Mouse (Mus musculus) MN1 (cell line): ENCODE measurements around the gene Fanca.

ENCODE experiments used
- DNase-seq: peaks from one replicate; pipeline ENCODE4 v3.0.0-alpha.2; 2016; ENCODE audit warnings: low spot score

Fanca gene

DNA sequence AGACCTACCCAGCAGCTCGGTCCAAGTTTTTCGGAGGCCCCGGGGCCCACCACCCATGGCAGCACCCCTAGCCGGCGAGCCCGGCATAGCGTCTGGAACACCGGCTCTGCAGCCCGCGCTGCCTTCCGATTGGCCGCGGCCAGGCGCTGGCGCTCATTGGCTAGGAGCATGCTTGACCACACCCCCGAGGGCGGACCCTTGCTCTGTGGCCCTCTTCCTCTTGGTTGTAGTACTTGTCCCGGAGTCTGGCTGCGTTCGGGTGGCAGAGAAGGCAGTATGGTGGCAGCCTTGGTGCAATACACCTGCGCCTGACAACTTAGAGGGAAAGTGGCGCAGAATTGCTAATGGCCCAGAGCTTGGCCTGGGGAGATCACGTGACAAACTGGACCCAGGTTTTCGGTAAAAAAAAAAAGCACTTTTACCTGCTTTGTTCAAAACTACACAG lies at the start of gene Fanca:
Gene Fanca, minus strand, starts transcription at position 110 of the 445 bp plus-strand sequence.
- DNase-seq: peak; percentile 98

DNA sequence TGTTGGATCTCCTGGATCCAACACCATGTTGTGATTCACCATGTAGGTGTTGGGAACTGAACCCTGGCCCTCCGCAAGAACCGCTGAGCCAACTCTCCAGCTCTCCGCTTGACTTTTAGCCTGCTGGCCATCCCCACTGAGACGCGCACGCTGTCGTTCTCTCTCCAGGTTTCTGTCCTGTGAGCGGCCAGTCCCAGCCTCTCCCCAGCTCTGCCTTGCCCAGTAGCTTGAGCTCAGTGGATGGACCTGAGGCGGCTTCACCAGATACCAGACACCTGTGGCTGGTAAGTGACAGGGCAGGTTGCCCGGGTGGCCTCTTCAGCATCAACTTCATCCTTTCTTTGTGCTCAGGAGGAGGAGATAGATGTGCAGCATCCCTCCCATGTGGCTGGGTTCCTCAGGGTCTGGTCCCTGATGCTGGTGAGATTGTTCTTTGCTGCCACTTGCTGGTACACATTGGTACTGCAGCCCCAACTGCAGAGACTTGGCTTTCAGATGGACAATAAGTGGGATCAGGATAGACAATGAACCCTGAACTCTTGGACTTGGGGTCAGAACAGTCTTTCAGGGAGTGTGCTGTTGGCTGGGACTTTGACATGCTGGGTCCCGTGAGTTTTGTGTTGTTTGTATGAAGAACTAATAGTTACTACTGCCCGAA lies 42.8 kb upstream of the Fanca start:
- peak; percentile 90 for DNase-seq

DNA sequence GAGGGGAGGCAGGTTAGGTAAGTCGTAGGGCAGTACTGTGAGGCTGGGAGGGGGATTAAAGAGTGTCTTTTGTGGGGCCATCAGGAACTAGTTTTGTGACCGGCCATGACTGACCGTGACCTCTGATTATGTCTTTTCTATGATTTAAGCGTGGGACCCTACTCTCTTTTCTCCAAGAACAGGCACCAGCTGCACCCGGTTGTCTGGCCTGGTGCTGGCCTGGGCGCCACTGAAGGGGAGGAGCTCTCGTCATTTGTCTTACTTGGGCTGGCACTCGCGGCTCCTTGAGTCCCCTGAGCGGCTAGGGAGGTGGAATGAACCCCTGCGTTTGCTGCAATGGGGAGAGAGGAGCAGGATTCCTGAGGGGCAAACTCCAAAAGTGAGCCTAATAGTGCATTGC lies 34.8 kb upstream of the Fanca start:
- no peak for DNase-seq

DNA sequence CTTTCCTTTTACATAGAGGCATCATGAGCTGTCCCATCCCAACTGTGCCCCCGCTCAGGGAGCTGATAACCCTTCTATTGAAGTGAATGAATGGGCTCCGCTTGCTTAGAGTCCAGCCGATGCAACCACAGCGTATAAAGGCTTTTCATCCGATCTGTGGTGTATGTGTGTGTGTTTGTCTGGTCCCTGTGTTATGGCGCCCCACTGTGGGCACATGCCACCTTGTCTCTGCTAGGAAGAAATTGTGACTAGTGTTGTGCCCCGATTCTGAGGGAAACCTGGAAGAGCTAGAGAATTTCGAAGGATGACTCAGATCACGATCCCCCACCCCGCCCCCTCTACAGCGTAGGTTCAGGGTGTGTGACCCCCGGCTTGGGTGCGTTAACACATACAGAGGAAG lies 34.4 kb upstream of the Fanca start:
- peak; percentile 63 for DNase-seq

DNA sequence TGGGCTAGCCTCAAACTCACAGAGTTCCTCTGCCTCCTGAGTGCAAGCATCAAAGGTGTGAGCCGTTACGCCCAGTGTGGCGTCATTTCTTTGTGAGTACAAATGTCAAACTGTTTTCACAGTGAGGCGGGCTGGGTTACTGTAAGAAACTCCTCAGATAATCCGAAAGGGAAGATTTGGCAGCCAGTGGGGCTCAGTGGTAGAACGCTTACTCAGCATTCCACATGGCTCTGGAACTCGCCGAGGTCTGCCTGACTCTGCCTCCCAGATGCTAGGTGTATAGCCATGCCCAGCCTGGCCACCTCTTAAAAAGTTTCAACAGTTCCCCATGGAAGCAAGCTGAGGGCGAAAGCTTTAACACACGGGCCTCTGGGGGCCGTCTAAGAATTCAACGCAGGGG lies 33.7 kb upstream of the Fanca start:
- DNase-seq: no peak

DNA sequence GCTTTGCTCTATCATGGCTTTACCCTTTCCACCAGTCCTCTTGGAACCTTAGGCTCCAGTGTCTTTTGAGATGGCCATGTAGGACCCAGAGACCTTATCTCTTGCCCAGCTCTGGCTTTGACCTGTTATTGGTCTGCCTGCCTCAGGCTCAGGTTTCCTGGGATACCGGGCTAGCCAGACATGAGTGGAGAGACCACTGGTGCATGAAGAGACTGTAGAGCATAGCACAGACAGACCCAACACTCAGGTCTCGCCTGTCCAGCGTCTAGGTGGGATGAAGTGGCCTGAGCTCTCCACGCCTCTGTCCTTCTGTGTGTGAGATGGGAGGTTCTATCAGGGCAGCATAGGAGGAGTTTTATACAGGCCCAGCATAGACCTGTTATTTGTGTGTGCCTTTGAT lies 30.7 kb upstream of the Fanca start:
- no peak for DNase-seq

DNA sequence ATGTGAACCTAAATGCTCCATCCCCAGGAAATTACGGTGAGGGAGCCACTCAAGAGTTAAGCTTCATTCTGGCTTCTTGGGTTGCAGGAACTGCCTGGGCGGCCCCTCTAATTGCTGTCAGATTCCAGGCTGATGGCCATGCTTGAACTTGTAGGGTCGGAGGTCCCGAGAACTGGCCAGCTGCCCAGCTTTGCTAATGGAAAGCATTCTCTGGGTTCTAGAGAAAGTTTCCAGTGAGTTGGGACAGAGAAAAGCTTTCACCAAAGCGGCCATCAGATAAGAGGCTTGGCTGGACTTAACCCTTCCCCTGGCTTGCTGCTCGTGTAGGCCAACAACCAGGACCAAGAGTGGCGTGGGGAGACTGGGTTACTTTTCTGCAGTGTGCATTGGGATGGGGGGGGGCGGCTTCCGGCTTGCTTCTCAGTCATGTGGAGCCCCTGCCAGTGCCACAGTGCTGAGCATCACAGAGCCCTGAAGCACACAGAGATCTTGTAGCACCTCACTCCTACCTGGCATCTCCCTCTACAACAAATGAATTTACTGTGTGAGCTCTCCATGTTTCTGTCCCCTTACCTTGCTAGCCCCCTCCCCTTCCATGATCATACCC lies 30.0 kb upstream of the Fanca start:
- DNase-seq: peak; percentile 64

DNA sequence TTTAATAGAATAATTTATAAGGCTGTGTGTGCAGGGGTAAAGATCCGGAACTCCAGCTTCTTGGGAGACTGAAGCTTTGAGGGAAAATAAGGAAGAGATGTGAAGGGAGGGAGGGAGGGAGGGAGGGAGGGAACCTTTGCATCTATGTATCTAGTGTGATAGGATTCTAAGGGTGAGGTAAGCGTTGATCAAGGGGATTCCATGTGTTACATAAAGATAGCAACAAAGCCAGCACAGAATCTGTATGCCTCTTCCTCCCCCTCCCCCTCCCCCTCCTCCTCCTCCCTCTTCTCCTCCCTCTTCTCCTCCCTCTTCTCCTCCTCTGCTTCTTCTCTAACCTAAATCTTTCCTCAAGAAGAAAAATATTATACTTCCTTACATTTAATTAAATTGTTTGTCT lies 28.9 kb upstream of the Fanca start:
- no peak for DNase-seq

DNA sequence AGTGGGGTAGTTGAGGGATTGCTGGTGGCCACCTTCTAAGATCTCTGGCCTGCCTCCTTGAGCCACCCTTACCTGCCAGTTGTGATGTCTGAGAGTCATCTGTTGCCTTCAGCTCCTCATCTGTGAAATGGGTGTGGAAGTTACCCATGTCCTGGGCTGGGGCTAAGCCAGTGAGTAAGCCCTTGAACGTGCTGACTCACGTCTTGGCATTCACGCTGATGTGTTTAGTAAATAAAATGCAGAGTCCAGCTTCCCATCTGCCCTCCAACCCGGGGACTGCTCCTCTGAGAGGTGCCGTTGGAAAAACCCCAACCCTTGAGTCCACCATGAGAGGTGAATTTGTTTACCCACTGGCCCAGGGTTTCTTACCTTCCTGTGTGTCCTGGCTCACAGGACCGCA lies 27.5 kb upstream of the Fanca start:
- no peak for DNase-seq

DNA sequence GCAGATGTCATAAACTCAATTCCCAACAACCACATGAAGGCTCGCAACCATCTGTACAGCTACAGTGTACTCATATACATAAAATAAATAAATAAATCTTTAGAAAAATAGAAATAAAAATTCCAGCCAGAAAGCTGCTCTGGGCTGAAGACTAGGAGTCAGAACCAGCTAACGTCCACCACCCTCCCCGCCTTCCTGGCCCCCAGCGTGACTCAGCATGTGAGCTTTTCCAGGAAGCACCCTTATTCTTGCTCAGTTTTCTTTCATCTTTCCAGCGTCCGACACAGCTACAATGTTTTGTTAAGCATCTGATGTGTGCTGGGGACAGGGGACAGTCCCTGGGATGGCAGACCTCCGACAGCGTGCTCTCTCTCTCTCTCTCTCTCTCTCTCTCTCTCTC lies 26.8 kb upstream of the Fanca start:
- no peak for DNase-seq

DNA sequence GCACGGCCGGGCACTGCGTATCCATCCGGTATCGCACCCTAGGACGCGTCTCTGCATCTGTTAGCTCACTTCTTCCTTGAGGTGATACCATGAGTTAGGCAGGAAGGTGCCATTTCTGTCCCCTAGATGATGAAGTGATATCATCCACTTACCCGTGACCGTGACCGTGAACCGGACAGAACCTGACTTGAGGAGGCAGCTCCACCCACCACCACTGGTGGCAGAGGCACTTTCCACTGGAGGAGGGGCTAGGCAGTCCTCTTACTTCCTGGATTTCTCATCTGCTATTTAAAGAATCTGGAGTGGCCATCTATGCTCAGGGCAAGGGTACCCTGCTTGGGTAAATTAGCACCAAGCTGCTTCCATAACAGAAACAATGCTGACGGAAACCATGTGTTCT lies 25.0 kb upstream of the Fanca start:
- DNase-seq: no peak

DNA sequence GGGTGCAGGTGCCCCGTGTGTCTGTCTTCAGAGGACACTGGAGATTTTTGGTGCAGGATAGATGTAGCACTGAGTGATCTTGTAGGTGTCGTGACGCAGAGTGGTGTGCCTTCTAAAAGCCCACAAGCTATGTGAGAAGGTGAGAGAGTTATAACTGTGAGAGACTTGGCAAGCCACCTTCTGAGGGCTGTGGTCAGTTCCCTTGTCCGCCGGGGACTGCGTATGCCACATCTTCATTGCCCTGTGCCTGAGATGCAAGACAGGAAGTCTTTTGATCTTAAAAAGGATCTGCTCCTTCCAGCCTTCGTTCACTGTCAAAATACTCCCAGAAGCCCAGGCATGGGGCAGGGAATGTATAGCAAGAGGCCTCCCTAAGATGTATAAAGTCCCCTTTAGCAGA lies 24.5 kb upstream of the Fanca start:
- no peak for DNase-seq

DNA sequence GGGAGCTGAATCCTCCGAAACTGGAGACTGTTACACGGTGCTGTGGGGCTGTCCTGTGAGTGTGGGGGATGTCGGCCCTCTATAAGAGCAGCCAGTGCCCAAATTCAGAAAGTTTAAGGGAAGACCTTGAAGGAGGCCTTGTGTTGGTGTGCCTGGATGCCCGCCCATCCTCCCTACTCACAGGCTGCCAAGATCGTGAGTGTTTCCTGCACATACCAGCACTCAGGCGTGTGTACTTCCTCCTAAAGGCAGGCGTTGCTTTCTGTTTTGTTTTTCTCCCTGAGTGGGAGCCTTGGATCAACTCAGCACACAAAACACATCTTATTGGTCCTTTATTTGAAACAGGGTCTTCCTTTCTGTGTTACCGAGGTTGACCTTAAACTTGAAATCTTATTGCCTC lies 23.9 kb upstream of the Fanca start:
- no peak for DNase-seq

DNA sequence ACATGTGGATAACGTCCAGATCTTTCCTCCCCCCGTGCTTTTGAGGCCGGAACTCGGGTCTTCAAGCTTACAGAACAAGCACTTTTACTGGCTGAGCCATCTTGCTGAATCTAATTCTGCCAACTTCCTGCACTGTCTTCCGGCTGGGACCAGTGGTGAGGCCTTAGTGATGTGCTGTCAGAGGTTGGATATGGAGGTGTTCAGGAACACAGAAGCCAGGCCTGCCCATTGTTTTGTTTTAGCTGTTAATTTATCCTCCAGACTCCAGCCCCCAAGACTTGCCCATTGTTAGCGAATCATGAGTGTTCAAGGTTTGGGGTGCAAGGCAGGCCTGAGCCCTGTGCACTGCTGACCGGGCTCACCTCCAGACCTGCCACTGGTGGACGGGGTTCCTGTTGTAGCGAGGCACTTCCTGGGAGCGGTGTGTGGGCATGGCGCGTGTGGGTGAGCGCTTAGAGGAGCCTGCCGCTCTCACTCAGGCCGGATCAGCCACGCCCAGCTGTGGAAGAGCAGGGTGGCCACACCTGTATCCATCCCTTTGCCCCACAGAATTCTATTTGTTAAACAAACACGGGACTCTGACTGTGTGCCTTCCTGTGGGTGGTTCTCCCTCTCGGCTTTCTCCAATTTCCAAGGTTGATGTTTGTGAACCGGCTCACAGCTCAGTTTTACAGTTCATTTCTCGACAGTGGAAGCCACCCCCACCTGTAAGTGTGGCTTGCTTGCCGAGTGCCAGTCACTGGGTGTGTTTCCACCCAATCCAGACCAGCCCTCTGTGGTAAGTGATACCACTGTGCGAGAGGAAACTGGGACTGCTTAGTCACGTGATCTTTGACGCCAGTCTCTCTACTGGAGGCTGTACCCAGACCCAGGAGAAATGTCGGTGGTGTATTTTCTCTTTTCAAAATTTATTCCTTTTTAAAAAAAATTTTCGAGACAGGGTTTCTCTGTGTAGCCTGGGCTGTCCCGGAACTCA lies 23.0 kb upstream of the Fanca start:
- no peak for DNase-seq

DNA sequence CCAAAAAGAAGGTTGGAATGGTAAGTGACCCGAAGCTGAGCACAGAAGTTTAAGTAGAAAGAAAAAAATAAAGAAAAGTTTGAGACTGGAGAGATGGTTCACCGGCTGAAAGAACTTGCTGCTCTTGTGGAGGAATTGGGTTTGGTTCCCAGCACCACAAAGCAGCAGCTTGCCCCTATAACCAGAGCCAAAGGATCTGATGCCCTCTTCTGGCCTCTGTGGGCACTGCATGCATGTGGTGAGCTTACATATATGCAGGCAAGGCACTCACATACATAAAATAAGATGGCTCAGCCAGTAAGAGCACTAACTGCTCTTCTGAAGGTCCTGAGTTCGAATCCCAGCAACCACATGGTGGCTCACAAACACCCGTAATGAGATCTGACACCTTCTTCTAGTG lies 21.7 kb upstream of the Fanca start:
- DNase-seq: no peak

DNA sequence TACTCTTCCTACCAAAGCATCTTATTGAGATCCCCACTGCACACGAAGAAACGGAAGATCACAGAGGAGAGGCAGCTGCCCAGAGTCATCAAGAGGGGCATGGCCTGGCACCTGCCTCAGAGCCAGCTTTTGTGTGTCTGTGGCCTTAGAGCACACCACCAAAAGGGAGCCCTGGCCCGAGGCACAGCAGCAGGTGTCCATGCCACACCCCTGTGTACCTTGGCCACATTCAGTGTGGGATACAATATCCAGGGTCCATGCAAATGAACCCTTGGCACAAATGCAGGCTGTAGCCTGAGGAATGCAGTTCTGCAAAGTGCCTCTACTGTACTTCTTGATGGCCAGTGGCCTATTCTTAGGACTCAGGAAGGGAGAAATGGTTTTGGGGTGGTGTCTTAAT lies 19.1 kb upstream of the Fanca start:
- no peak for DNase-seq

DNA sequence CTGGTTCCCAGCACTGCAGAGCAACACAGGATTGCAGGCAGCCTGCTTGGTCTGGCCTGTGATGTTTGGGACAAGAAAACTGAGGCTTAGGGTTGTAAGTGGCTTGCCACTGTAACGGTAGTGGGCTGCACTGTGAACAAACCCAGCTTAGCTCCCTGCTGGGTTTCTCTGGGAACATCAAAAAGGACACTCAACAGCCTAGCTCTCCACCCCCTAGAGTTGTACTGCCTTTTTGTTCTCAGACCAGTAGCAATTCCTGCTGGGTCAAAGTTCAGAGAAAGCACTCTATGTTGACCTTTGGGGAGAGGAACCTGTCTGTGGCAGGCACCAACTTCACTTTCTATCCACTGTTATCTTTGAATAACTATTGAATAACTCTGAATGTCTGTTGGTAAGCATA lies 16.1 kb upstream of the Fanca start:
- DNase-seq: no peak

DNA sequence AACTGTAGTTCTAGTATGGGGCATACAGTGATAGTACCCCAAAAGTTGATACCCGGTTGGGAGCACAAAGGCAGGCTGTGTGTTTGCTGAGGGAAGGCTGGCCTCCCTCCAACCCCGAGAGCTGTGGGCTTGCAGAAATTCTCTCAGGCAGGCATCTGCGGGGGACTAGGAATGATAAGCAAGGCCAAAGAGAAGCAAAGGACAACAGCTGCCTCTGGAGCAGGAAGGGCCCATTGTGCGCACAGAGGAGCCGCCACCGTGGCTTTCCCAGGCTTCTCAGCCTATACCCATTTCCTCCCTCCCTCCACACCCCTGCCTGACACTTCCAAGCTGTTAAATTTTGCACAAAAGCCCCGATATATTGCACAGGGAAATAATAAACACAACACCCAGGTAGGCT lies 15.5 kb upstream of the Fanca start:
- peak; percentile 41 for DNase-seq

DNA sequence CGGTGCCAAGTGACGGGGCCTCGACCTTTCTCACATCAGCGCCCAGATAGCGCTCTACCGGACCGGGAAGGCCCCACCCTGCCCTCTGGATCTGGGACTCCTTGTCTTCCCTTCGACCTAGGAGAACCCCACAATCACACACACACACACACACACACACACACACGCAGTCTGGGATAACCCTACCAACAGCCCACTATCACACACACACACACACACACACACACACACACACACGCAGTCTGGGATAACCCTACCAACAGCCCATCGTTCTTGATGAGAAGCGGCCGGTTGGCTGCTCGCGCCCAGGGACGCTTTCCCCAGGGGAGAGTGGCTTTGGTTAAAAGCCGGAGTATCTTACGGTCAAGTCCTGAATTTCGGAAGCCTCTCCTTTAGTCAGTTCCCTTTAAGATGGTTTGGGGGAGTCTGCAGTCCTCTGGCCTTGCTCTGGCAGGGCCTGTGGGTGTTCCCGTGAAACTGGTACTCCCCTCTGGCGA lies 14.8 kb upstream of the Fanca start:
- DNase-seq: peak; percentile 75

DNA sequence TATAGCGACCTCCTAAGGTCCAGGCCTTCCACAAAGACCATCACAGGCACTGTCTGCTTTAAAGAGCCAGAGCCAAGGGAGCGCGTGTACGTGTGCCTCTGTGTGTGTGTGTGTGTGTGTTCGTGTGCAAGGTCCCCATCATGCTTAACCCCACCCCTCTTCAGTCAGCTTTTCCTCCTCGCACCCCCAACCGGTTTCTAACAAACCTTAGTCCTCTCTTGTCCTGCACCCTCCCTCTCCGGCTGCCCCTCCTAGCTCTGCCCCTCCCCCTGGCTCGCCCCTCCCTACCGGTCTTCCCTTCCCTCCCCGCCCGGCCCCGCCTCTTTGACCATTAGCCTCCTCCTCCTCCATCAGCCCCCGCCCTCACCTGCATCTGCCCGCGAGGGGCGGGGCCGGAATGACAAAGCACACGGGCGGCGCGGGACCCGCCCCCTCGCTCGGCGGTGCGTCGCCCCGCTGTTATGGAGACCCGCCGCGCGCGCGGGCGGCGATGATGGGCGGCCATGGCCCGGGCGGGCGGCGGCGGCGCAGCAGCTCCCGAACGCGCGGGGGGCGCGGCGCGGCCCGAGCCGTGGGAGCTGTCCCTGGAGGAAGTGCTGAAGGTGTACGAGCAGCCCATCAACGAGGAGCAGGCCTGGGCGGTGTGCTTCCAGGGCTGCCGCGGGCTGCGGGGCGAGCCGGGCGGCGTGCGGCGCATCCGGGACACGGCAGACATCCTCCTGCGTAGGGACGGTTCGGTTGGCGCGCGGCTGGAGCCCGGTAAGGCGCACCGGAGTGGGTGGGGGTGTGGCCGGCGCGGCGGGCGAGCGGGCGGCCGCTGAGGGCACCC lies 14.1 kb upstream of the Fanca start, which contains the start of gene Spire2:
Gene Spire2, plus strand, starts transcription at position 452 of the 829 bp plus-strand sequence.
- peak; percentile 96 for DNase-seq

DNA sequence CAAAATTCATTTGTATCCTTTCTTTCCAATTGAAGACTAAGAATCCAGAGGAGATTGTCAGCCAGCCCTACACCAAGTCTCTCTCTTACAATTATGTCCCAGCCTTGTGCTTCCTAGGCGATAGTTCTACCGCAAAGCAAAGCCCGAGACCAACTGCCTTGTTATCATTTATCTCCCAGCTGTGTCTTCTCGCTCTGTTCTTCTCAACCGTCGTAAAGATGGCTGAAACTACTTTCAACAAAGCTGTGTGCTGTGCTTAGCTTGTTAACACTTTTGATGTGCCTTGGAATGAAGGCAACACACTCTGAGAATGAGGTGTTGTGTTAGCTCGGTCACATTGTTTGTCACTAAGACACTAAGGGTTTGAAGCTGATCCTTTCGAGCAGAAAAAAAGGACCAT lies 13.4 kb upstream of the Fanca start:
- no peak for DNase-seq

DNA sequence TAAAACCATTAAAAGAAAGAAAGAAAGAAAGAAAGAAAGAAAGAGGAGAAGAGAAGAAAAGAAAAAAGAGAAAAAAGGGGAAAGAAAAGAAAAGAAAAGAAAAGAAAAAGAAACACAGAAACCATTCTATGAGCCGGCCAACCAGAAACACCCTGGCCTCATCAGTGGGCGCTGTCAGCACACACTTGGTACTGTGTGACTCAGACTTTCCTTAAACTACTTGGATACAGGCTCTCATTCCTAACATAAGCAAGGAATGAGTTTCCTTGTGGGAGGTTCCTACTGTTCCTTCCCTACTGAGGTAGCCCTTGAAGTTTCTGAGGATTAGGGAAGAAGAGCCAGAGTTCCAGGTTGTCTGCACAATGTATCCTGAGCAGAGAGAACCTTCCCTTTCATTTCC lies 12.9 kb upstream of the Fanca start:
- peak; percentile 83 for DNase-seq
